Mouse (Mus musculus) brain, embryonic 14.5 days (tissue): ENCODE measurements around the gene Polr2f.
A peak's percentile ranks its signal among the peaks of the same experiment; 100 is the strongest.

Experiments
- CTCF ChIP-seq: fragments of 200-500 bp; IDR thresholded peaks from 2 replicates; pipeline ENCODE4 v1.5.1; 2012; ENCODE audit warnings: inconsistent platforms, mild to moderate bottlenecking, moderate library complexity, borderline replicate concordance; ENCODE audit not compliant: insufficient read depth, insufficient read length; ENCODE audit errors: extremely low read depth
- POLR2A ChIP-seq: fragments of 200-500 bp; IDR thresholded peaks from 2 replicates; pipeline ENCODE4 v1.6.1; 2012; ENCODE audit warnings: mild to moderate bottlenecking, inconsistent platforms, borderline replicate concordance; ENCODE audit not compliant: poor library complexity, insufficient read depth, insufficient read length, severe bottlenecking; ENCODE audit errors: extremely low read depth

DNA sequence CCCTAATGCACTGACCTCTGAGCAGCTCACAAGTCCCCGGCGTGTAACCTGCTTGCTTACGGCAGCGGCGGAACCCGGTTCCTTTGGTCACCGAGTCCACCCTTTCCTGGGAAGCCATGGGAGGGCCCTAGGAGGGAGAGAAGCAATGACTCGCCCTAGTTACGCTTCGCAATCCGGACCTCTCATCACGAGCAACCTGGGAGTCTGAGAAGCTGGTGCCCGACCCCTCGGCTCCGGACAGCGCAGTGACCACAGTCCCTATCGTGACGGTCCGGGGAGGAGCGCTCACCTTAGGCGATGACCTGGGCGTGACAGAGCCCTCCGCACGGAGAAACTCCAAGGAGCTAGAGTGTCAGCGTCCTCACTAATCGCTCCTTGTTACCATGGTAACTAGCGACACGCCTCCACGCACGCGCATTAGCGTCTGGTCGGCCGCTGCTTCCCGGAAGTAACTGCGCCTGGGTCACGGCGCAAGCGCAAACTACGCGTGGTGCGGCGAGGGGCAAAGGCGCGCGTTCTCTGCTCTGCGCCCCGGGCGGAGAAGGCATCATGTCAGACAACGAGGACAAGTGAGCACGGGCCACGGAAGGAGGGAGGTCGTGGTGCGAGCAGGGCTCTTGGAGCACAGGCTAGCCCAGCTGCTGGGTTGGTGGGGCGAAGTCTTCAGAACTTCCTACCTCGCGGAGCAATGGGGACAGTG lies at the start of gene Polr2f, which contains the start of gene 1700088E04Rik:
- TF ChIP-seq CTCF, result no peak
- TF ChIP-seq POLR2A, result peak; percentile 66; the same call in 1 of the 2 replicates
